ENCODE assay signal across 8 mouse cellular contexts in genomic region chr12:69907667-69908510, GRCm38 (mm10). TPM values are rescaled to one million over a fixed set of nuclear protein-coding genes. Genes with fewer than 3 reads are reported as not detected.
DNase-seq lines count a peak whose midpoint lies in the region; ATAC-seq lines count a peak whose summit lies in the region.

No protein-coding gene starts in this region.

- intact Hi-C loops in heart, postnatal 25 days (cut with DNase I) = no loop called here

- 0 out of 2 replicates have a peak, but pooled peaks cover 3% of the 10 kb centered on the region for H3K27me3 ChIP-seq in heart, embryonic 11.5 days (ENCODE audit: control insufficient read depth, insufficient read depth, low read length)
- H3K27me3 ChIP-seq in hindbrain, embryonic 16.5 days (replicated peaks; ENCODE audit: control insufficient read depth, insufficient read depth, low read length) = no peaks in the 10 kb centered on the region
- no peaks in the 10 kb centered on the region for H3K27me3 ChIP-seq in limb, embryonic 13.5 days
- H3K27me3 ChIP-seq in neural tube, embryonic 13.5 days = no peaks in the 10 kb centered on the region

- no peaks in the 10 kb centered on the region for H3K9me3 ChIP-seq in heart, embryonic 11.5 days (replicated peaks; ENCODE audit: control insufficient read depth, low read length)
- H3K9me3 ChIP-seq in hindbrain, embryonic 16.5 days (ENCODE audit: control insufficient read depth, low read length) = no peaks in the 10 kb centered on the region
- H3K9me3 ChIP-seq in limb, embryonic 13.5 days = no peaks in the 10 kb centered on the region
- H3K9me3 ChIP-seq in neural tube, embryonic 13.5 days = no peaks in the 10 kb centered on the region

- H3K36me3 ChIP-seq in heart, embryonic 11.5 days (ENCODE audit: control insufficient read depth, insufficient read depth, low read length) = no peaks in the 10 kb centered on the region
- no peaks in the 10 kb centered on the region for H3K36me3 ChIP-seq in hindbrain, embryonic 16.5 days (ENCODE audit: control insufficient read depth, insufficient read depth, low read length)
- no peaks in the 10 kb centered on the region for H3K36me3 ChIP-seq in limb, embryonic 13.5 days
- no peaks in the 10 kb centered on the region for H3K36me3 ChIP-seq in neural tube, embryonic 13.5 days

- H3K9ac ChIP-seq in heart, embryonic 11.5 days (ENCODE audit: low read depth, low read length) = peak overlapping the region; percentile 58
- peak overlapping the region; percentile 76 for H3K9ac ChIP-seq in hindbrain, embryonic 16.5 days (ENCODE audit: low read depth, low read length)
- peak overlapping the region; percentile 48 for H3K9ac ChIP-seq in limb, embryonic 13.5 days
- peak overlapping the region; percentile 85 for H3K9ac ChIP-seq in neural tube, embryonic 13.5 days

- peaks cover 8% of the 10 kb centered on the region for H3K4me1 ChIP-seq in heart, embryonic 11.5 days (ENCODE audit: control insufficient read depth, insufficient read depth, low read length)
- peaks cover 4% of the 10 kb centered on the region; the same call in 1 of the 2 replicates for H3K4me1 ChIP-seq in hindbrain, embryonic 16.5 days (ENCODE audit: control insufficient read depth, insufficient read depth, low read depth, low read length)
- peaks cover 14% of the 10 kb centered on the region for H3K4me1 ChIP-seq in limb, embryonic 13.5 days
- peaks cover 34% of the 10 kb centered on the region for H3K4me1 ChIP-seq in neural tube, embryonic 13.5 days (replicated peaks)

- WGBS in heart, embryonic 11.5 days (ENCODE audit: insufficient replicate concordance) = 4% methylated on average over 30 of the region's 30 CpGs
- 1% methylated on average over 30 of the region's 30 CpGs for WGBS in hindbrain, embryonic 16.5 days
- 3% methylated on average over 30 of the region's 30 CpGs for WGBS in limb, embryonic 13.5 days
- under 1% methylated on average over 30 of the region's 30 CpGs for WGBS in neural tube, embryonic 13.5 days

- H3K27ac ChIP-seq in heart, embryonic 11.5 days (ENCODE audit: low read depth, low read length) = no peak overlapping the region
- peak overlapping the region; percentile 97 for H3K27ac ChIP-seq in hindbrain, embryonic 16.5 days (ENCODE audit: low read depth, low read length)
- no peak overlapping the region for H3K27ac ChIP-seq in limb, embryonic 13.5 days
- H3K27ac ChIP-seq in neural tube, embryonic 13.5 days (replicated peaks) = peak overlapping the region; percentile 97

- ATAC-seq in heart, embryonic 11.5 days (replicated peaks; ENCODE audit: insufficient number of reproducible peaks, low FRiP score, low TSS enrichment) = no peak
- ATAC-seq in erythroid progenitor cell, adult 5-6 weeks (replicated peaks; ENCODE audit: low FRiP score, poor library complexity, severe bottlenecking) = peak; percentile 64; the same call in 1 of the 2 replicates
- ATAC-seq in hindbrain, embryonic 16.5 days = peak; percentile 89
- peak; percentile 59 for ATAC-seq in limb, embryonic 13.5 days (ENCODE audit: low FRiP score, low read depth)
- peak; percentile 91 for ATAC-seq in neural tube, embryonic 13.5 days (ENCODE audit: low read depth)

- no peak for DNase-seq in heart, postnatal 25 days (ENCODE audit: low spot score)
- peak; percentile 49 for DNase-seq in brain, embryonic 18.5 days (ENCODE audit: low read depth, low spot score)
- DNase-seq in B cell, adult 2 months = no peak

- peak overlapping the region; percentile 43 for H3K4me3 ChIP-seq in heart, embryonic 11.5 days (ENCODE audit: low read depth, low read length)
- peak overlapping the region; percentile 57 for H3K4me3 ChIP-seq in hindbrain, embryonic 16.5 days (ENCODE audit: low read length)
- peak overlapping the region; percentile 36 for H3K4me3 ChIP-seq in limb, embryonic 13.5 days
- peak overlapping the region; percentile 63 for H3K4me3 ChIP-seq in neural tube, embryonic 13.5 days

- H3K4me2 ChIP-seq in heart, embryonic 11.5 days = peak overlapping the region; percentile 80
- peak overlapping the region; percentile 60 for H3K4me2 ChIP-seq in hindbrain, embryonic 16.5 days (ENCODE audit: low read length)
- peak overlapping the region; percentile 66 for H3K4me2 ChIP-seq in limb, embryonic 13.5 days (replicated peaks)
- peak overlapping the region; percentile 60 for H3K4me2 ChIP-seq in neural tube, embryonic 13.5 days

RNA-seq across cellular contexts. Expression of gene Map4k5, which starts 14.9 kb away (rescaled TPM):
- 32.6 and 35.8 TPM in 2 replicates for polyA plus RNA-seq in heart, embryonic 11.5 days (2014; fragmentation: Nextera tagmentation; extraction: Ambion mirVana)
- 10 to 100 TPM; 22.2 to 24.5 TPM for total RNA-seq in heart, postnatal 25 days (2021)
- total RNA-seq in erythroid progenitor cell, adult 5-6 weeks (2015; ENCODE audit: low replicate concordance) = 202 and 224 TPM in 2 replicates
- total RNA-seq in erythroid progenitor cell, adult 5-6 weeks (2017; ENCODE audit: low replicate concordance) = 300 and 358 TPM in 2 replicates
- polyA plus RNA-seq in hindbrain, embryonic 16.5 days (2015; fragmentation: Nextera tagmentation; extraction: Ambion mirVana) = 22.8 and 25.2 TPM in 2 replicates
- 40.5 and 41.3 TPM in 2 replicates for polyA plus RNA-seq in limb, embryonic 13.5 days (2015; fragmentation: Nextera tagmentation; extraction: Ambion mirVana)
- polyA plus RNA-seq in neural tube, embryonic 13.5 days (2015; fragmentation: Nextera tagmentation; extraction: Ambion mirVana) = 30.7 and 33.4 TPM in 2 replicates

RNA-seq across cellular contexts. Expression of gene Atl1, which starts 15.5 kb away (rescaled TPM):
- 6.2 and 8.6 TPM in 2 replicates for polyA plus RNA-seq in heart, embryonic 11.5 days (2014; fragmentation: Nextera tagmentation; extraction: Ambion mirVana)
- total RNA-seq in heart, postnatal 25 days (2021) = 1 to 10 TPM; 2.6 to 4.0 TPM
- total RNA-seq in erythroid progenitor cell, adult 5-6 weeks (2015; ENCODE audit: low replicate concordance) = 6.1 and 12.6 TPM in 2 replicates
- 11.7 and 25.8 TPM in 2 replicates for total RNA-seq in erythroid progenitor cell, adult 5-6 weeks (2017; ENCODE audit: low replicate concordance)
- polyA plus RNA-seq in hindbrain, embryonic 16.5 days (2015; fragmentation: Nextera tagmentation; extraction: Ambion mirVana) = 159 and 167 TPM in 2 replicates
- 6.1 and 7.1 TPM in 2 replicates for polyA plus RNA-seq in limb, embryonic 13.5 days (2015; fragmentation: Nextera tagmentation; extraction: Ambion mirVana)
- 111 and 115 TPM in 2 replicates for polyA plus RNA-seq in neural tube, embryonic 13.5 days (2015; fragmentation: Nextera tagmentation; extraction: Ambion mirVana)

Comparison
In these comparisons a context has a peak if more than half of its experiments do, and no peak if none do; other contexts are left out.
1. H3K27ac ChIP-seq: peak in hindbrain, embryonic 16.5 days (single experiment) and neural tube, embryonic 13.5 days (single experiment); none in heart, embryonic 11.5 days (single experiment) and limb, embryonic 13.5 days (single experiment).
2. RNA of gene Atl1, which starts 15.5 kb away (polyA plus RNA-seq): 159 to 167 TPM in hindbrain, embryonic 16.5 days and 111 to 115 TPM in neural tube, embryonic 13.5 days; 6.2 to 8.6 TPM in heart, embryonic 11.5 days and 6.1 to 7.1 TPM in limb, embryonic 13.5 days; every median in the first group is over 10 times any median in the second.
3. Peak in every context shown above with its lines, with median percentiles within 50 percentile points of each other: H3K4me2 ChIP-seq, H3K4me3 ChIP-seq and H3K9ac ChIP-seq.